Mouse (Mus musculus): ENCODE data around the gene Cacna2d2. TPM values are rescaled to one million over a fixed set of nuclear protein-coding genes. Genes with fewer than 3 reads are reported as not detected.

The Cacna2d2 gene
- polyA plus RNA-seq, 1 experiment from 2014 or later: 4.6 TPM

DNA sequence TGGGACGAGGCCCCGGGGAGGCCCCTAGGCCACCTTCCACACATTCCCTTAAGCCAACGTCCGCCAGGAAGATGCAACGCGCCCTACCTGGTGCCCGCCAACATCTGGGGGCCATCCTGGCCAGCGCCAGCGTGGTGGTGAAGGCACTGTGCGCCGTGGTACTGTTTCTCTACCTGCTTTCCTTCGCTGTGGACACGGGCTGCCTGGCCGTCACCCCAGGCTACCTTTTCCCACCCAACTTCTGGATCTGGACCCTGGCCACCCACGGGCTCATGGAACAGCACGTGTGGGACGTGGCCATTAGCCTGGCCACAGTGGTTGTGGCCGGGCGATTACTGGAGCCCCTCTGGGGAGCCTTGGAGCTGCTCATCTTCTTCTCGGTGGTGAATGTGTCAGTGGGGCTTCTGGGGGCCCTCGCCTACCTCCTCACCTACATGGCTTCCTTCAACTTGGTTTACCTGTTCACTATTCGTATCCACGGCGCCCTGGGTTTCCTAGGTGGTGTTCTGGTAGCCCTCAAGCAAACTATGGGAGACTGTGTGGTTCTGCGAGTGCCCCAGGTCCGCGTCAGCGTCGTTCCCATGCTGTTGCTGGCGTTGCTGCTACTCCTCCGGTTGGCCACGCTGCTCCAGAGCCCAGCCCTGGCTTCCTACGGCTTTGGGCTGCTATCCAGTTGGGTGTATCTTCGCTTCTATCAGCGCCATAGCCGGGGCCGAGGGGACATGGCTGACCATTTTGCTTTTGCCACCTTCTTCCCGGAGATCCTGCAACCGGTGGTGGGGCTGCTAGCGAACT is 135.2 kb downstream of the Cacna2d2 start:
- Histone ChIP-seq H3K27ac (no peak overlapping the region), H3K4me2 (replicated peaks) (peak overlapping the region; percentile 99), H3K36me3 (peaks cover 26% of the 10 kb centered on the region), H3K4me3 (peak overlapping the region; percentile 85), H3K27me3 (peaks cover 4% of the 10 kb centered on the region), H3K4me1 (peaks cover 32% of the 10 kb centered on the region), H3K9ac (peak overlapping the region; percentile 88), H3K9me3 (replicated peaks) (no peaks in the 10 kb centered on the region)
- peak; percentile 26 for ATAC-seq (ENCODE audit: low FRiP score)
- WGBS: under 1% methylated on average over 40 of the region's 40 CpGs

DNA sequence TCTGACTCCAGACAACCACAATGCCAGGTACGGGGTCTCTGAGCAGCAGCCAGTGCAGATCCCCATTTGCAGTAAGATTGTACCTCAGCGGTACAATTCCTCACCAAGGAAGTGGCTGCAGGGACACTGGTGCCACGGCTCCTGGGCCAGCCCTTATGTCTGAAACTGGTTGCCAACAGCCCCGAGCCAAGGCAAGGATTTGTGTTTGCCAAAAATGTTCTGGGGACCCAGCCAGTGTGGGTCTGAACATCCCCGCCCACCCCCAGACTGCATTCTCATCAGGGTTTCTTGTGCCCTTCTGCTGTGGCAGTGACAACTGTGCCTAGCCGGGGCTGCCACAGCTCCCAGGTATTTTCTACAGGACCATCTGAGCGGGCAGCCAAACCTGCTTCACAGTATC is 138.8 kb downstream of the Cacna2d2 start:
- H3K4me1 ChIP-seq: peaks cover 52% of the 10 kb centered on the region
- peaks cover 31% of the 10 kb centered on the region for H3K36me3 ChIP-seq
- H3K27ac ChIP-seq: no peak overlapping the region
- no peaks in the 10 kb centered on the region for H3K9me3 ChIP-seq (replicated peaks)
- no peaks in the 10 kb centered on the region for H3K27me3 ChIP-seq
- H3K4me2 ChIP-seq (replicated peaks): no peak overlapping the region
- 94% methylated on average over 7 of the region's 7 CpGs for WGBS
- no peak for ATAC-seq (ENCODE audit: low FRiP score)
- no peak overlapping the region for H3K9ac ChIP-seq
- no peak overlapping the region for H3K4me3 ChIP-seq

DNA sequence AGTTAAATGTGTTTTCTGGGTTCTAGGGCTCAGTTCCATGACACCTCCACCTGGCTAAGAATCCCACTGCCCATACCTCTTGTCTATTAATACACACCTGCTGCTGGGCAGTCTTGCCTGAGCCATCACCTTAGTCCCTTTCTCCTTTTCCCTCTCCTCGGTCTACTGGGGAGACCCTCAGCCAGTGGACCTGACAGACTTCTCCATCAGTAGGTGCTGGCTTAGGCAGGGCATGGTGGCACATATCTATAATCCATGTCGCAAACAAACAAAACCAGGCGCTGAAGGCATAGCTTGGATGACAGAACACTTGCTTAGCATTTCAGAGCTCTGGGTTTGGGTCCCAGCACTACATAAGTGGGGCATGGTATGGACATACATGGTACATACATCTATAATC is 139.3 kb downstream of the Cacna2d2 start:
- no peak for ATAC-seq (ENCODE audit: low FRiP score)
- no peaks in the 10 kb centered on the region for H3K27me3 ChIP-seq
- peaks cover 50% of the 10 kb centered on the region for H3K4me1 ChIP-seq

DNA sequence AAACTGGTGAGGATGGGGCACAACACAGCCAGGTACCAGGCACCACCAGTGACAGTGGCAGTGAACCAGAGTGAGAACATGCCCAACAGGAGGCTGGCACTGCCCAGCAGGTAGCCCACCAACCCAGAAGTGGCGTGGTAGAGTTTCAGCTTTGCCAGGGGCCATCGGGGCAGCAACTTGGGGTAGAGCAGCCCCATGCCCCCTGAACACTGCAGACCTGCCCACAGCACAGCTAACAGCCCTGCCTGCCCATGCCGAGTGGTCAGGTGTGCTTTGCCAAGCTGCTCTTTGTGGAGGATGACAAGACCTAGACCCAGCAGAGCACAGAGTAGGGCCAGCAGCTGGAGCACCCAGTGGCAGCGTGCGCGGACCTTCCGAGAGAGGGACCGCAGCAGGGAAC is 140.5 kb downstream of the Cacna2d2 start:
- Histone ChIP-seq H3K9me3 (replicated peaks) (no peaks in the 10 kb centered on the region), H3K27ac (no peak overlapping the region), H3K27me3 (no peaks in the 10 kb centered on the region), H3K36me3 (peaks cover 48% of the 10 kb centered on the region), H3K4me1 (peaks cover 47% of the 10 kb centered on the region), H3K9ac (no peak overlapping the region), H3K4me3 (no peak overlapping the region), H3K4me2 (replicated peaks) (no peak overlapping the region)
- no peak for ATAC-seq (ENCODE audit: low FRiP score)
- WGBS: 93% methylated on average over 8 of the region's 8 CpGs

More for the DNA sequence above, 139.3 kb downstream of the Cacna2d2 start:
- Histone ChIP-seq H3K4me2 (replicated peaks) (no peak overlapping the region), H3K4me3 (no peak overlapping the region), H3K36me3 (peaks cover 36% of the 10 kb centered on the region), H3K9me3 (replicated peaks) (no peaks in the 10 kb centered on the region), H3K27ac (no peak overlapping the region), H3K9ac (no peak overlapping the region)
- WGBS: over 99% methylated on average over 3 of the region's 3 CpGs

DNA sequence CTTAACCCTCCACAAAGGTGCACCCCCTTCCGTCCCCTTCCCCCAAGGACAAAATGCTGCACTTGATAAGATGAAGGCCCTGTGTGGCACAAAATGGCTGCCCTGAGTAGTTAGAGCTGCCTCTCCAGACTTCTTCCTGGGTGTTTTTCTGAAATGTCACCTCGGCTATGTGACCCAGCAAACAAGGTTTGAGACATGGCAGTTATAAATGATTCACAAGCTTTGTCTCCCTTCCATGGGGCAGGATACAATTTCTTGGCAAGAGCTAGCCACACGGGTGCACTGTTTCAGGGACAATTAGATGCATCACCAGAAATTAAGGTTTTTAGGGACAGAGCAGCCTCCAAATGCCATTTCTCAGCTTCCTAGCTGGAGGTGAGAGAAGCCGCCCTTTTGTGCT is 141.0 kb downstream of the Cacna2d2 start:
- WGBS: 69% methylated on average over 4 of the region's 4 CpGs

DNA sequence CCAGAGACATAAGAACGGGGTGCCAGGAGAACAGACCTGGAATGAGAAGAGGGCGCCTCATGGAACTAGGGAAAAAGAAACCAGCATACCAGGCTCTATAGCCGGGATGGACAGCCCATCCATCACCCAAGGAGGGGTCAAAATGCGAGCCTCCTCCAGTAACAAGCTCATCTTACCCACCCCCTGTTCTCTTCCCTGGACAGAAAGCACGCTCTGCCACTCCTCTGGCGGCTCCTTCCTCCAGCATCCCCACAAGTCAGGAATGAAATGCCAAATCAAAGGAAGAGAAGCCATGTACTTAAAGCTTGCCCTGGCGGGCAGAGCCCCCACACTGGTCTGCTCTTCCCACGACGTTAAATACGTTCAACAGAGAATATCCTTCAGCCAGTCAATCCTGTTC is 141.6 kb downstream of the Cacna2d2 start:
- Histone ChIP-seq H3K4me2 (replicated peaks) (peak overlapping the region; percentile 83), H3K9me3 (replicated peaks) (no peaks in the 10 kb centered on the region), H3K4me1 (peaks cover 40% of the 10 kb centered on the region), H3K27ac (no peak overlapping the region), H3K9ac (peak overlapping the region; percentile 59), H3K4me3 (peak overlapping the region; percentile 61), H3K36me3 (peaks cover 50% of the 10 kb centered on the region), H3K27me3 (no peaks in the 10 kb centered on the region)
- WGBS: 30% methylated on average over 10 of the region's 10 CpGs
- ATAC-seq (ENCODE audit: low FRiP score): no peak

More for the DNA sequence above, 141.0 kb downstream of the Cacna2d2 start:
- H3K27me3 ChIP-seq: no peaks in the 10 kb centered on the region
- H3K4me3 ChIP-seq: no peak overlapping the region
- no peak overlapping the region for H3K9ac ChIP-seq
- ATAC-seq (ENCODE audit: low FRiP score): no peak
- H3K4me1 ChIP-seq: peaks cover 42% of the 10 kb centered on the region
- no peak overlapping the region for H3K27ac ChIP-seq
- peak overlapping the region; percentile 83 for H3K4me2 ChIP-seq (replicated peaks)
- H3K36me3 ChIP-seq: peaks cover 50% of the 10 kb centered on the region
- no peaks in the 10 kb centered on the region for H3K9me3 ChIP-seq (replicated peaks)

DNA sequence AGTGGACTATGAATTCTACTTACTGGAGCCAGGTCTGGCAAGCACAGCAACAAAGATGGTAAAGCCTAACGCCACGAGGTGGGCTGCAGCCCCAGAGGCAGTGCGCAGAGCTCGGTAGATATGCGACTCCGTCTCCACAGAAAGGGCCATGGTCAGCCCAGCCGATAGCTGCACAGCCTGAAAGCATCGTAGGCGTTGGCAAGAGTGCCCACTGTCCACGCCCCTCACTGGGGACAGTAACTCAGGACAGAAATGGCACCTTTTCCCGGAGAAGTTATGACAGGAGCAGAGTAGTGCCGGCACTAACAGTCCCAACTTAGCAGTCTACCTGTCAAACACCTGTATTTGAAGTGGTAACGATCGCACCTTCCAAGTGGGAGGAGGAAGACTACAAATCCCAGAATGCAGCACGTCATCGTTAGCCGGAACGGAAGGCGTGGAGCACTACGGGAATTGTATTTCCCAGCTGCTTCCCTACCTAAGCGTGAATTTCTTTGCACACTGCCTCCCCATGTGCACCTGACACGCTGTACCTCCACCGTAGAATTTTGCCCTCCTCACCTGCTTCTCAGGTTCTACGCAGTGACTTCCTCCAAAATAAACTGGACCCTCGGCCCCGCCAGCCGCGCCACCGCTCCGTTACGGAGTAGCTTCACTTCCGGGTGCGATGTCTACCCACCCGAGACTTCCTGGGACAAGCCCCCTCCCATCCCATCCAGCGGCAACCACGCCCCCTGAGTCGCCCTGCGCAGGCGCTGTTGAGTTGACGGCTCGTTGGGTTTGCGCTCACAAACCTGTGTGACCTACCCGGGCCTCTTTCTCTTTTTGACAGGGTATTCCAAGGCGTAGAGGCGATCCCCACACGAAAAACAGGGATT is 142.3 kb downstream of the Cacna2d2 start, which contains the start of the genes Cyb561d2 and Nprl2:
Gene Cyb561d2, minus strand, starts transcription at position 720 of the 878 bp plus-strand sequence.
Gene Nprl2, plus strand, starts transcription at position 753 of the 878 bp plus-strand sequence.
- WGBS: 1% methylated on average over 46 of the region's 46 CpGs
- peak; percentile 85 for ATAC-seq (ENCODE audit: low FRiP score)
- Histone ChIP-seq H3K9ac (peak within 1 kb of the TSS; percentile 69), H3K4me1 (peaks cover 40% of the 10 kb centered on the region), H3K27me3 (no peaks in the 10 kb centered on the region), H3K27ac (no peak within 1 kb of the TSS), H3K4me3 (peak within 1 kb of the TSS; percentile 61), H3K4me2 (replicated peaks) (peak within 1 kb of the TSS; percentile 83), H3K9me3 (replicated peaks) (no peaks in the 10 kb centered on the region), H3K36me3 (peaks cover 50% of the 10 kb centered on the region)

DNA sequence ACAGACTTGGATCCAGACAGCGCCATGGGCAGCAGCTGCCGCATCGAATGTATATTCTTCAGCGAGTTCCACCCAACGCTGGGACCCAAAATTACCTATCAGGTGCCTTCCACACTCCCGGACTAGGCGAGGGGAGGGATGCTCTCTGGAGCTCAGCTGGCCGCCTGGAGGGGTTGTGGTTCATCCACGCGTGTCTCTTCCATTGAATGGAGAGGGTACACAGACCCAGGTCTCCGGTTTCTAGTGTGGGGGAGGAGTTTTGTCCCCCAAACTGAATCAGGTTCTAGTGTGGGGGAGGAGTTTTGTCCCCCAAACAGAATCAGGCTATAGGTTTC is 142.9 kb downstream of the Cacna2d2 start:
- no peak overlapping the region for H3K27ac ChIP-seq

DNA sequence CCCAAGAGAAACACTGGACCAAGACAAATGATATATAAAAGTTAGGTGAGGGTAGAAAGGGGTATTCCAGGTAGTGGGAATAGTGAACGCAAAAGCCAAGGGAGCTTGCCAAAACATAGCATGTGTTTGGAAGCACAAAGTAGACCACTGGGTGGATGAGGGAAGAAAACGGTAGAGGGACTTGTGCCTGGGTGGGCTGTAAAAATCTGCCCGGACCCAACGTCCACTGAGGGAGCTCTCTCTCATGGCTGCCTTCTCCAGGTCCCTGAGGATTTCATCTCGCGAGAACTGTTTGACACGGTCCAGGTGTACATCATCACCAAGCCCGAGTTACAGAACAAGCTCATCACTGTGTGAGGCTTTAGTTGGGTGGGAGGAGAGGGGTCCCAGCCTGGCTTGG is 143.3 kb downstream of the Cacna2d2 start:
- Histone ChIP-seq H3K9ac (peak overlapping the region; percentile 69), H3K4me1 (peaks cover 42% of the 10 kb centered on the region), H3K4me2 (replicated peaks) (peak overlapping the region; percentile 83), H3K27ac (no peak overlapping the region), H3K4me3 (peak overlapping the region; percentile 61), H3K27me3 (no peaks in the 10 kb centered on the region), H3K36me3 (peaks cover 44% of the 10 kb centered on the region), H3K9me3 (replicated peaks) (no peaks in the 10 kb centered on the region)
- no peak for ATAC-seq (ENCODE audit: low FRiP score)
- 46% methylated on average over 8 of the region's 8 CpGs for WGBS

More for the DNA sequence above, 142.9 kb downstream of the Cacna2d2 start:
- Histone ChIP-seq H3K4me2 (replicated peaks) (peak overlapping the region; percentile 83), H3K9ac (peak overlapping the region; percentile 69), H3K36me3 (peaks cover 47% of the 10 kb centered on the region), H3K9me3 (replicated peaks) (no peaks in the 10 kb centered on the region), H3K4me1 (peaks cover 40% of the 10 kb centered on the region), H3K4me3 (peak overlapping the region; percentile 61), H3K27me3 (no peaks in the 10 kb centered on the region)
- under 1% methylated on average over 11 of the region's 11 CpGs for WGBS
- peak; percentile 39 for ATAC-seq (ENCODE audit: low FRiP score)

DNA sequence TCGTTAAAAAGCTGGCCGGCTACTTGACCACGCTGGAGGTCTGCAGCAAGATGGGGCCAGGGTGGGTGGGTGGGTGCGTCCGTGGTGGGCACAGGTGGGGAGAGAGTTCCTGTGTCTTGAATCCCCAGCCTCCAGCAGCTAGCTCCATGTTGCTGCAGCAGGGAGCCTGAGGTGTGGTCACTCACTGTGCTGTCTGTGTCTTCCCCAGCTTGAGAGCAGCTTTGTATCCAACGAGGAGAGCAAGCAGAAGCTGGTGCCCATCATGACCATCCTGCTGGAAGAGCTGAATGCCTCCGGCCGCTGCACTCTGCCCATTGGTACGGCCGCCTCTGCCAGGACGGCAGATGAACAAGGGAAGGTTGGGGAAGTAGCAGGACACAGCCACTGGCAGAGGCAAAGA is 143.9 kb downstream of the Cacna2d2 start:
- H3K4me3 ChIP-seq: no peak overlapping the region
- peaks cover 38% of the 10 kb centered on the region for H3K36me3 ChIP-seq
- H3K27ac ChIP-seq: no peak overlapping the region
- H3K4me1 ChIP-seq: peaks cover 43% of the 10 kb centered on the region
- H3K4me2 ChIP-seq (replicated peaks): peak overlapping the region; percentile 83; the same call in 1 of the 2 replicates
- H3K9ac ChIP-seq: no peak overlapping the region
- ATAC-seq (ENCODE audit: low FRiP score): no peak
- 89% methylated on average over 11 of the region's 11 CpGs for WGBS
- H3K9me3 ChIP-seq (replicated peaks): no peaks in the 10 kb centered on the region
- peaks cover under 1% of the 10 kb centered on the region; the same call in 1 of the 2 replicates for H3K27me3 ChIP-seq

DNA sequence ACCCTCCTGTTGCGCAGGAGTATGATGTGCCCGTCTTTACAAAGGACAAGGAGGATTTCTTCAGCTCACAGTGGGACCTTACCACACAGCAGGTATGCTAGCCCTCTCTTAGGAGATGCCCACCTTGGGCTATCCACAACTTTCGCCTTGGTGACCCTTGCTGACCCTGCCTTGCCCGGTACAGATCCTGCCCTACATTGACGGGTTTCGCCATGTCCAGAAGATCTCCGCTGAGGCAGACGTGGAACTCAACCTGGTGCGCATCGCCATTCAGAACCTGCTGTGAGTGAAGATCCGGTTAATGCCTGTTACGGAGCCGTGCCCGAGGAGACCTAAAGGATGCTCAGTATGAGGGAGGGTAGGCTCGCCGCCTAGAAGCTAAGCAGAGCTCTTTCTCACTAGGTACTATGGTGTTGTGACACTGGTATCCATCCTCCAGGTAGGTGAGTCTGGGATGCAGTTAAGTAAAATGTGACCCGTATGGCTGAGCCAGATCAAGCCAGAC is 144.8 kb downstream of the Cacna2d2 start:
- Histone ChIP-seq H3K36me3 (peaks cover 28% of the 10 kb centered on the region), H3K9ac (no peak overlapping the region), H3K4me2 (replicated peaks) (no peak overlapping the region), H3K4me3 (no peak overlapping the region), H3K4me1 (peaks cover 43% of the 10 kb centered on the region), H3K27ac (no peak overlapping the region), H3K27me3 (peaks cover 10% of the 10 kb centered on the region), H3K9me3 (replicated peaks) (no peaks in the 10 kb centered on the region)
- no peak for ATAC-seq (ENCODE audit: low FRiP score)
- 93% methylated on average over 17 of the region's 17 CpGs for WGBS

DNA sequence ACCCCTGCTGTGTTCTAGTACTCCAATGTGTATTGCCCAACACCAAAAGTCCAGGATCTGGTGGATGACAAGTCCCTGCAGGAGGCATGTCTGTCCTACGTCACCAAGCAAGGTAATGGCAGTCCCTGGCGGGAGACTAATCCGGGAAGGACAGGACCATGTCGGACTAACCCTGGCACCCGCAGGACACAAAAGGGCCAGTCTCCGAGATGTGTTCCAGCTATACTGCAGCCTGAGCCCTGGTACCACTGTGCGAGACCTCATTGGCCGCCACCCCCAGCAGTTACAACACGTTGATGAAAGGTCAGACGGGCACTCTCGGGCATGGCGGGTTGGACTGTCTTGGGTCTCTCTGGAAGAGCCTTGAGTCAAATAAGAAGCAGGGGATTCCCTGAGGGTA is 145.3 kb downstream of the Cacna2d2 start:
- peaks cover 14% of the 10 kb centered on the region for H3K27me3 ChIP-seq
- ATAC-seq (ENCODE audit: low FRiP score): no peak
- no peak overlapping the region for H3K9ac ChIP-seq
- 94% methylated on average over 12 of the region's 12 CpGs for WGBS
- H3K9me3 ChIP-seq (replicated peaks): no peaks in the 10 kb centered on the region
- peaks cover 24% of the 10 kb centered on the region for H3K36me3 ChIP-seq
- peaks cover 43% of the 10 kb centered on the region for H3K4me1 ChIP-seq
- no peak overlapping the region for H3K27ac ChIP-seq
- no peak overlapping the region for H3K4me2 ChIP-seq (replicated peaks)
- no peak overlapping the region for H3K4me3 ChIP-seq
